Mouse (Mus musculus) testis, adult 2 months (tissue): Measurements from ENCODE around the gene Cryba2.

ENCODE experiments used
- CTCF ChIP-seq: fragments of 200-500 bp; IDR thresholded peaks from 2 replicates; pipeline ENCODE4 v1.5.1; 2012; ENCODE audit warnings: low read depth, mild to moderate bottlenecking, inconsistent platforms, low read length, moderate library complexity; ENCODE audit not compliant: control insufficient read depth, insufficient read depth, insufficient replicate concordance
- POLR2A ChIP-seq: fragments of 200-500 bp; IDR thresholded peaks from 2 replicates; pipeline ENCODE4 v1.6.1; 2012; ENCODE audit warnings: low read depth, mild to moderate bottlenecking, inconsistent platforms, low read length, moderate library complexity; ENCODE audit not compliant: control insufficient read depth

- TF ChIP-seq CTCF, result no peak
- no peak for TF ChIP-seq POLR2A
These were observed 31.5 kb upstream of the Cryba2 start for GRCm38 (mm10) chr1:74924464-74924863.
